Mouse (Mus musculus) stomach, postnatal 0 days (tissue): ENCODE measurements around the gene Mia2.

ENCODE experiments used
- CTCF ChIP-seq: IDR thresholded peaks from 2 replicates; pipeline ENCODE4 v1.5.1; 2016; ENCODE audit warnings: antibody characterized with exemption, low read depth, mild to moderate bottlenecking, moderate library complexity
- EP300 ChIP-seq: optimal IDR thresholded peaks from 2 replicates; pipeline ENCODE3; 2016; ENCODE audit warnings: antibody characterized with exemption

GRCm38 (mm10) chr12:59067095-59067494 lies 28.5 kb upstream of the Mia2 start:
- TF ChIP-seq CTCF: no peak
- TF ChIP-seq EP300: no peak
